Mouse (Mus musculus): ENCODE measurements around the gene H2afz.

The H2afz gene

GRCm38 (mm10) chr3:137864988-137865982 is 998 bp downstream of the H2afz start:
- WGBS: under 1% methylated on average over 64 of the region's 74 CpGs

- 4% methylated on average over 2 of the region's 2 CpGs for WGBS
Observed at GRCm38 (mm10) chr3:137867133-137867436, 2.8 kb downstream of the H2afz start.

GRCm38 (mm10) chr3:137867437-137868093 is 3.3 kb downstream of the H2afz start, which contains the start of gene Dnajb14:
TSS of gene Dnajb14 (plus strand) at chr3:137867675.
- 1% methylated on average over 83 of the region's 94 CpGs for WGBS

- WGBS: under 1% methylated on average over 26 of the region's 26 CpGs
Observed at GRCm38 (mm10) chr3:137868094-137868913, 4.0 kb downstream of the H2afz start.

- 92% methylated on average over 9 of the region's 9 CpGs for WGBS
Observed at GRCm38 (mm10) chr3:137869395-137869794, 5.1 kb downstream of the H2afz start.

- 79% methylated on average over 3 of the region's 3 CpGs for WGBS
Observed at GRCm38 (mm10) chr3:137879313-137879712, 15.0 kb downstream of the H2afz start.

GRCm38 (mm10) chr3:137880109-137880748 is 15.9 kb downstream of the H2afz start:
- WGBS: 41% methylated on average over 4 of the region's 4 CpGs

GRCm38 (mm10) chr3:137881093-137881492 is 16.8 kb downstream of the H2afz start:
- WGBS: 95% methylated on average over 5 of the region's 5 CpGs

- 70% methylated on average over 7 of the region's 7 CpGs for WGBS
Observed at GRCm38 (mm10) chr3:137887961-137888360, 23.7 kb downstream of the H2afz start.

- WGBS: 71% methylated on average over 3 of the region's 3 CpGs
Observed at GRCm38 (mm10) chr3:137891089-137891488, 26.8 kb downstream of the H2afz start.

GRCm38 (mm10) chr3:137892118-137892517 is 27.8 kb downstream of the H2afz start:
- WGBS: 81% methylated on average over 4 of the region's 4 CpGs

GRCm38 (mm10) chr3:137893789-137894188 is 29.5 kb downstream of the H2afz start:
- WGBS: 92% methylated on average over 4 of the region's 4 CpGs

GRCm38 (mm10) chr3:137895196-137895595 is 30.9 kb downstream of the H2afz start:
- 97% methylated on average over 3 of the region's 3 CpGs for WGBS

- WGBS: 64% methylated on average over 4 of the region's 4 CpGs
Observed at GRCm38 (mm10) chr3:137896386-137896785, 32.1 kb downstream of the H2afz start.

GRCm38 (mm10) chr3:137896867-137897266 is 32.6 kb downstream of the H2afz start:
- WGBS: 98% methylated on average over 3 of the region's 3 CpGs

- WGBS: 71% methylated on average over 5 of the region's 5 CpGs
Observed at GRCm38 (mm10) chr3:137897685-137898084, 33.4 kb downstream of the H2afz start.

GRCm38 (mm10) chr3:137900149-137900548 is 35.9 kb downstream of the H2afz start:
- 35% methylated on average over 10 of the region's 10 CpGs for WGBS

GRCm38 (mm10) chr3:137913093-137913492 is 48.8 kb downstream of the H2afz start:
- 73% methylated on average over 2 of the region's 2 CpGs for WGBS

GRCm38 (mm10) chr3:137914567-137914966 is 50.3 kb downstream of the H2afz start:
- 83% methylated on average over 1 of the region's 1 CpGs for WGBS

Data from cerebral cortex, adult 2 months (tissue).